Mouse (Mus musculus) lung, embryonic 16.5 days (tissue): ENCODE measurements at regions not wholly inside any gene's neighbourhood (a gene's known extent, or its start where the extent isn't known, plus 50 kb on each side); places are given as distances from the start of the nearest gene placed in this dataset.
A peak's percentile ranks its signal among the peaks of the same experiment; 100 is the strongest.

Experiments used
- ATAC-seq: fragments of 200-750 bp; cut with Nextera tagmentation; 2 replicates; pipeline ENCODE4 v1.8.0; 2017; ENCODE audit warnings: low read depth, mild to moderate bottlenecking, moderate library complexity
- H3K27ac ChIP-seq: fragments of 300-500 bp; sonication (generic); 2 replicates; pipeline ENCODE4 v1.5.1; 2014; ENCODE audit warnings: mild to moderate bottlenecking, control low read depth, low read length
- H3K27me3 ChIP-seq: fragments of 300-500 bp; sonication (generic); 2 replicates; pipeline ENCODE4 v1.6.1; 2014; ENCODE audit warnings: low read depth, low read length, mixed read lengths; ENCODE audit not compliant: control insufficient read depth, insufficient read depth
- H3K36me3 ChIP-seq: fragments of 300-500 bp; sonication (generic); 2 replicates; pipeline ENCODE4 v1.6.1; 2014; ENCODE audit warnings: low read length; ENCODE audit not compliant: control insufficient read depth, insufficient read depth
- H3K4me1 ChIP-seq: fragments of 300-500 bp; sonication (generic); replicated peaks from 2 replicates; pipeline ENCODE4 v1.6.1; 2014; ENCODE audit warnings: low read length, mixed read lengths; ENCODE audit not compliant: control insufficient read depth, insufficient read depth
- H3K4me2 ChIP-seq: fragments of 300-500 bp; sonication (generic); 2 replicates; pipeline ENCODE4 v1.6.1; 2014; ENCODE audit warnings: low read depth, low read length, control low read depth
- H3K4me3 ChIP-seq: fragments of 300-500 bp; sonication (generic); 2 replicates; pipeline ENCODE4 v1.5.1; 2014; ENCODE audit warnings: mild to moderate bottlenecking, low read length, control low read depth
- H3K9ac ChIP-seq: fragments of 300-500 bp; sonication (generic); 2 replicates; pipeline ENCODE4 v1.6.1; 2014; ENCODE audit warnings: low read length, control low read depth
- H3K9me3 ChIP-seq: fragments of 300-500 bp; sonication (generic); 2 replicates; pipeline ENCODE4 v1.6.1; 2016; ENCODE audit warnings: low read length; ENCODE audit not compliant: control insufficient read depth
- WGBS: fragments of 180-500 bp; shearing (Covaris S2); extraction: QIAGEN DNeasy Blood & Tissue Kit; methylation state at CpG from one replicate; pipeline ENCODE4 v1.1.7; 2014; 5-methylcytosine and 5-hydroxymethylcytosine counted together

DNA sequence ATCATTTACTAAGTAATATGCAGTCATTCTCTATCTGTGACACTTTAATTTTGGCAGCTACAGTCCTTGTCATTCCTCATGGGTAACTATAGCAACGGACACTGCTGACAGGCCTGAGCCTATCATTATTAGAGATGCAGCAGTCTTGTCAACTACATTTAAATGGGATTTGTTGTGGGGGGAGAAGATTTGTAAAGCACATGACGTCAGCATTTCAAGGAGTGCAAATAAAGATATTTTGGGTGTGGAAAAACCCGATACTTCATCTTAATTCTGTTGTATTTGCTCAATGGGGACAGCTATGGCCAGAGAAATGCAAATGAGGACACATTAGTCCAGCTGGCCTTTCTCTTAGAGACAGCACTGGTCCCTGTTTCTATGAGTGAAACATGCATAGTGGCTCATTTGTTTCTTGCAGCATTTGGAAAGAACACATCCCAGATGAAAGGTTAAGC lies 55.5 kb upstream of the Kcne4 start:
- no peak overlapping the region for H3K4me2 ChIP-seq
- no peak overlapping the region for H3K27ac ChIP-seq
- H3K9ac ChIP-seq: no peak overlapping the region
- H3K27me3 ChIP-seq: no peaks in the 10 kb centered on the region
- peak; percentile 60 for ATAC-seq
- 54% methylated on average over 3 of the region's 3 CpGs for WGBS
- H3K9me3 ChIP-seq: no peaks in the 10 kb centered on the region
- H3K4me1 ChIP-seq: no peaks in the 10 kb centered on the region
- H3K36me3 ChIP-seq: no peaks in the 10 kb centered on the region
- no peak overlapping the region for H3K4me3 ChIP-seq
